22 mouse cellular contexts compared by ENCODE assay signal in the genomic region with DNA sequence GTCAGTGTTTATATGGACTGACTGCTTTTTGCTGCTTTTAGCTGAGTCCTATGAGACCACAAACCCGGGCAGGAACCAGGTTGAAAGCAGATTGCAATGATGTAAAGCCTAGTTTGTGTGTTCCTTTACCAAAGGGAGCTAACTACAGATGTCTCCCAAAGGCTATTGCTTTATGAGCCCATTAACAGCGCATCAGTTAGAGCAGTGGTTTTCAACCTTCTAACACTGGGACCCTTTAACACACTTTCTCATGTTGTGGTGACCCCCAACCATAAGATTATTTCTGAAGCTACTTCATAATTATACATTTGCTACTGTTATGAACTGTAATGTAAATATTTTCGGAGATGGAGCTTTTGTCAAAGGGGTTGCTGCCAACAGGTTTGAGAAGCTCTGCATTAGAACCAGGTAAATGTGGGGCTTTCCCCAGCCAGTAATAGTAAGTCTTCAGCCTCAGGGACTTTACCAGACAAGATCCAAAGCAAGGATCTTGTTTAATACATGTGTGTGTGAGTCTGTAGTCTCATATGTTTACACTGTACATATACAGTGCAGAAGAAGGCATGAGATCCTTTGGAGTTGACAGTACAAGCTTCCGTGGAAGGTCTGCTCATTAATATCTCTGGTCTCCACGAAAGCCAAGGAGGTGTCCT. TPM values are rescaled to one million over a fixed set of nuclear protein-coding genes. Genes with fewer than 3 reads are reported as not detected.
DNase-seq lines count a peak whose midpoint lies in the region; ATAC-seq and TF ChIP-seq lines count a peak whose summit lies in the region.
"Had no signal": no experiment of that assay in that cellular context is flagged by ENCODE, and none has a peak within 500 bp of the region (broad histone marks: within the 10 kb centered on the region; RNA-seq: fewer than 3 reads in every experiment).

No protein-coding gene starts in this region.

- no peaks in the 10 kb centered on the region for H3K79me2 ChIP-seq in CH12.LX (replicated peaks; ENCODE audit: control insufficient read depth, extremely low read depth, insufficient read depth, poor library complexity, severe bottlenecking)

- H3K27ac ChIP-seq in midbrain, embryonic 11.5 days (ENCODE audit: low read depth, low read length), result no peak overlapping the region
- H3K27ac ChIP-seq in midbrain, postnatal 0 days (ENCODE audit: low read depth, low read length), result no peak overlapping the region
- peak overlapping the region; percentile 59 for H3K27ac ChIP-seq in CH12.LX (ENCODE audit: insufficient read depth, low read depth)
- no peak overlapping the region for H3K27ac ChIP-seq in liver, embryonic 12.5 days
- H3K27ac ChIP-seq: embryonic facial prominence, embryonic 13.5 days; embryonic facial prominence, embryonic 15.5 days; forebrain, embryonic 10.5 days; forebrain, embryonic 12.5 days had no signal

- H3K36me3 ChIP-seq in midbrain, embryonic 11.5 days (ENCODE audit: control insufficient read depth, insufficient read depth, low read length), result no peaks in the 10 kb centered on the region
- H3K36me3 ChIP-seq in midbrain, postnatal 0 days (ENCODE audit: insufficient read depth, low read length), result no peaks in the 10 kb centered on the region
- H3K36me3 ChIP-seq in CH12.LX (replicated peaks in 1 of 2; ENCODE audit: control insufficient read depth in 1 of 2, insufficient read depth in 1 of 2, low read length in 1 of 2), result peaks cover 8 to 65% of the 10 kb centered on the region in 2 experiments
- no peaks in the 10 kb centered on the region for H3K36me3 ChIP-seq in liver, embryonic 12.5 days
- H3K36me3 ChIP-seq: embryonic facial prominence, embryonic 15.5 days; forebrain, embryonic 12.5 days had no signal

- intact Hi-C loops in left cerebral cortex, postnatal 25 days (cut with DNase I), result no loop called here

- DNase-seq in midbrain, embryonic 11.5 days (ENCODE audit: low spot score, missing footprints), result peak; percentile 62
- DNase-seq in midbrain, postnatal 0 days (ENCODE audit: low spot score), result no peak
- DNase-seq in CH12.LX (ENCODE audit: extremely low read depth), result no peak
- no peak for DNase-seq in left cerebral cortex, postnatal 25 days (ENCODE audit: low spot score in 2 of 2)
- DNase-seq: adrenal gland, adult 2 months; adrenal gland, postnatal 10 days; adrenal gland, postnatal 25 days; cerebellum, adult 11 months; cerebellum, adult 18-20 months; cerebellum, adult 8-10 months; cerebellum, adult 9-11 months; cerebellum, postnatal 14 days; cerebellum, postnatal 36 days; embryo, embryonic 11 days had no signal

- no peak for ATAC-seq in midbrain, embryonic 11.5 days (ENCODE audit: low FRiP score)
- ATAC-seq in midbrain, postnatal 0 days (ENCODE audit: low FRiP score), result no peak
- no peak for ATAC-seq in liver, embryonic 12.5 days
- ATAC-seq: forebrain, embryonic 14.5 days; forebrain, embryonic 16.5 days had no signal

- TF ChIP-seq EP300 in CH12.LX (IDR thresholded peaks at IDR 0.05; ENCODE audit: low read length), result no peak

- H3K4me3 ChIP-seq in midbrain, embryonic 11.5 days (ENCODE audit: low read depth, low read length), result no peak overlapping the region
- no peak overlapping the region for H3K4me3 ChIP-seq in midbrain, postnatal 0 days (ENCODE audit: low read depth, low read length)
- H3K4me3 ChIP-seq in CH12.LX (replicated peaks in 1 of 3; ENCODE audit: low read depth in 2 of 3, low read length in 2 of 3, poor library complexity in 1 of 3), result no peak overlapping the region
- no peak overlapping the region for H3K4me3 ChIP-seq in liver, embryonic 12.5 days
- H3K4me3 ChIP-seq: embryonic facial prominence, embryonic 13.5 days; embryonic facial prominence, embryonic 15.5 days; erythroblast, embryonic 14.5 days; forebrain, embryonic 10.5 days; forebrain, embryonic 12.5 days had no signal

- H3K4me2 ChIP-seq in midbrain, embryonic 11.5 days, result no peak overlapping the region
- H3K4me2 ChIP-seq in midbrain, postnatal 0 days (ENCODE audit: low read depth, low read length, poor library complexity, severe bottlenecking), result no peak overlapping the region
- H3K4me2 ChIP-seq in CH12.LX (ENCODE audit: insufficient read depth, low read depth, poor library complexity, severe bottlenecking), result peak overlapping the region; percentile 35; the same call in 1 of the 2 replicates
- H3K4me2 ChIP-seq in liver, embryonic 12.5 days, result no peak overlapping the region
- H3K4me2 ChIP-seq: embryonic facial prominence, embryonic 13.5 days; embryonic facial prominence, embryonic 15.5 days; forebrain, embryonic 12.5 days had no signal

- H3K9ac ChIP-seq in midbrain, embryonic 11.5 days (ENCODE audit: low read length), result no peak overlapping the region
- no peak overlapping the region for H3K9ac ChIP-seq in midbrain, postnatal 0 days (replicated peaks; ENCODE audit: low read length, poor library complexity, severe bottlenecking)
- no peak overlapping the region for H3K9ac ChIP-seq in CH12.LX (ENCODE audit: insufficient read depth, low read depth)
- no peak overlapping the region for H3K9ac ChIP-seq in liver, embryonic 12.5 days
- H3K9ac ChIP-seq: embryonic facial prominence, embryonic 13.5 days; embryonic facial prominence, embryonic 15.5 days; forebrain, embryonic 12.5 days had no signal

- H3K4me1 ChIP-seq in midbrain, embryonic 11.5 days (ENCODE audit: control insufficient read depth, insufficient read depth, low read length), result peaks cover 21% of the 10 kb centered on the region
- no peaks in the 10 kb centered on the region for H3K4me1 ChIP-seq in midbrain, postnatal 0 days (ENCODE audit: insufficient read depth, low read length)
- peaks cover 16 to 50% of the 10 kb centered on the region in 2 experiments for H3K4me1 ChIP-seq in CH12.LX (ENCODE audit: control insufficient read depth in 1 of 2, insufficient read depth in 2 of 2)
- H3K4me1 ChIP-seq in liver, embryonic 12.5 days, result 0 out of 2 replicates have a peak, but pooled peaks cover 6% of the 10 kb centered on the region

- H3K27me3 ChIP-seq in midbrain, embryonic 11.5 days (ENCODE audit: control insufficient read depth, insufficient read depth, low read length), result no peaks in the 10 kb centered on the region
- H3K27me3 ChIP-seq in midbrain, postnatal 0 days (ENCODE audit: insufficient read depth, low read length), result no peaks in the 10 kb centered on the region
- H3K27me3 ChIP-seq in CH12.LX (replicated peaks), result no peaks in the 10 kb centered on the region
- H3K27me3 ChIP-seq in liver, embryonic 12.5 days (replicated peaks), result no peaks in the 10 kb centered on the region
- H3K27me3 ChIP-seq: embryonic facial prominence, embryonic 13.5 days; embryonic facial prominence, embryonic 15.5 days had no signal

- in situ Hi-C loops in CH12.LX (cut with MboI; ENCODE audit: low pct_ligation_motif_present, low pct_unique_long_range_greater_than_20kb, low sequenced_read_pairs), result no loop called here

- WGBS in midbrain, embryonic 11.5 days, result 92% methylated on average over 5 of the region's 5 CpGs
- WGBS in midbrain, postnatal 0 days, result 96% methylated on average over 5 of the region's 5 CpGs
- 65% methylated on average over 5 of the region's 5 CpGs for WGBS in liver, embryonic 12.5 days (ENCODE audit: insufficient replicate concordance)

- no peak; the same call in 1 of the 2 replicates for TF ChIP-seq POLR2A in CH12.LX (IDR thresholded peaks at IDR 0.05; ENCODE audit: low read depth, low read length)

- dilution Hi-C loops in CH12.LX (cut with MboI; ENCODE audit: extremely low pct_ligation_motif_present, extremely low pct_unique_long_range_greater_than_20kb, low sequenced_read_pairs), result no loop called here

- TF ChIP-seq CTCF in midbrain, postnatal 0 days (IDR thresholded peaks at IDR 0.05), result no peak
- TF ChIP-seq CTCF in CH12.LX (conservative IDR thresholded peaks at IDR 0.05 in 1 of 2, IDR thresholded peaks at IDR 0.05 in 1 of 2; ENCODE audit: low read depth in 2 of 2, low read length in 2 of 2), result no peak

- no peaks in the 10 kb centered on the region for H3K9me3 ChIP-seq in midbrain, embryonic 11.5 days (ENCODE audit: control insufficient read depth, low read length)
- no peaks in the 10 kb centered on the region for H3K9me3 ChIP-seq in midbrain, postnatal 0 days (ENCODE audit: low read length)
- H3K9me3 ChIP-seq in CH12.LX (replicated peaks; ENCODE audit: low read length), result peaks cover 7% of the 10 kb centered on the region
- no peaks in the 10 kb centered on the region for H3K9me3 ChIP-seq in liver, embryonic 12.5 days (replicated peaks)
- H3K9me3 ChIP-seq: embryonic facial prominence, embryonic 13.5 days; embryonic facial prominence, embryonic 15.5 days; forebrain, embryonic 10.5 days; forebrain, embryonic 12.5 days had no signal

- TF ChIP-seq RAD21 in CH12.LX (IDR thresholded peaks at IDR 0.05; ENCODE audit: low read depth, low read length), result no peak

TF ChIP-seq in CH12.LX, 34 proteins besides CTCF, POLR2A, EP300 and RAD21:
- TF ChIP-seq POLR2AphosphoS2 (IDR thresholded peaks at IDR 0.05; ENCODE audit: low read depth, low read length) (peak; percentile 52; the same call in 1 of the 2 replicates), MYC (IDR thresholded peaks at IDR 0.05; ENCODE audit: low read depth, low read length) (no peak), KAT2A (IDR thresholded peaks at IDR 0.05; ENCODE audit: insufficient replicate concordance, low read length) (no peak), E2F4 (IDR thresholded peaks at IDR 0.05; ENCODE audit: insufficient replicate concordance, low read depth, low read length) (no peak), MAZ (IDR thresholded peaks at IDR 0.05; ENCODE audit: low read depth, low read length) (no peak), ELF1 (IDR thresholded peaks at IDR 0.05; ENCODE audit: low read depth, low read length) (no peak), MAX (IDR thresholded peaks at IDR 0.05; ENCODE audit: low read length) (no peak)

RNA-seq across cellular contexts. Expression of a gene that starts 15.4 kb away (rescaled TPM):
- 53.0 and 58.4 TPM in 2 replicates for polyA plus RNA-seq in midbrain, embryonic 11.5 days (2014; fragmentation: Nextera tagmentation; extraction: Ambion mirVana)
- 5.6 and 5.8 TPM in 2 replicates for total RNA-seq in midbrain, postnatal 0 days (2014; rRNA removed)
- polyA plus RNA-seq in midbrain, postnatal 0 days (2015; fragmentation: Nextera tagmentation; extraction: Ambion mirVana), result 3.8 and 4.2 TPM in 2 replicates
- 37.0 and 44.5 TPM in 2 replicates for total RNA-seq in CH12.LX (2012; rRNA removed)
- 66.3 and 70.6 TPM in 2 replicates for total RNA-seq in CH12.LX (2014; rRNA removed)
- polyA plus RNA-seq in CH12.LX (2012; ENCODE audit: insufficient read length, low read depth), result 59.2 and 74.4 TPM in 2 replicates
- polyA plus RNA-seq in liver, embryonic 12.5 days (2016; fragmentation: Nextera tagmentation; extraction: Ambion mirVana), result 13.3 and 13.8 TPM in 2 replicates
- total RNA-seq in left cerebral cortex, postnatal 25 days (2021), result 1 to 10 TPM; 1.5 to 2.1 TPM
